Mouse (Mus musculus) CD8-positive naive resting alpha-beta T cell, adult 2 months (primary cell): ENCODE measurements around the gene Snupn.
A peak's percentile ranks its signal among the peaks of the same experiment; 100 is the strongest.
"Not testable (repeated sequence)": the region's sequence is repeated elsewhere in the genome, so short reads cannot be mapped to it uniquely, and the experiment has no call there.

Source experiments
- DNase-seq, 2 experiments: peaks; one replicate each; pipeline ENCODE4 v3.0.0; 2022; ENCODE audit warnings: low read depth in 2 of 2, low spot score in 2 of 2

The Snupn gene

DNA sequence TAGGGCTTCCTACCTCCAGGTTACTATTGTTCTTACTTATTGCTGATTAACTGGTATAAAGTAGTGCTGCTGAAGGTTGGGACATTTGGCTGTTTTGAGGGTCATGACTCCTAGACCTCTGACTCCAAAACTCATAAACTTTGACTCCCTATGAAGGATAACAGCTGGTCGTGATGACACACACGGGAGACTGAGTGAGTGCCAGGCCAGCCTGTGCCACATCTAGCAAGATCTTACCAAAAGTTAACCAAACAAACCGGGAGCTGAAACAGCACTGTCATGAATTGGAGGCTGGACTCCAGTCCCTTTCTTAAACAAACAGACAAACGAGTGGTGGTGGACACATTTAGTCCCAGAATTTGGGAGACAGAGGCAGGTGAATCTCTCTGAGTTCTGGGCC, 21.2 kb upstream of the Snupn start:
- no peak for DNase-seq

GRCm38 (mm10) chr9:56930556-56930955, 20.1 kb upstream of the Snupn start:
- no peak for DNase-seq

GRCm38 (mm10) chr9:56936861-56937222, 13.8 kb upstream of the Snupn start:
- DNase-seq = no peak

DNA sequence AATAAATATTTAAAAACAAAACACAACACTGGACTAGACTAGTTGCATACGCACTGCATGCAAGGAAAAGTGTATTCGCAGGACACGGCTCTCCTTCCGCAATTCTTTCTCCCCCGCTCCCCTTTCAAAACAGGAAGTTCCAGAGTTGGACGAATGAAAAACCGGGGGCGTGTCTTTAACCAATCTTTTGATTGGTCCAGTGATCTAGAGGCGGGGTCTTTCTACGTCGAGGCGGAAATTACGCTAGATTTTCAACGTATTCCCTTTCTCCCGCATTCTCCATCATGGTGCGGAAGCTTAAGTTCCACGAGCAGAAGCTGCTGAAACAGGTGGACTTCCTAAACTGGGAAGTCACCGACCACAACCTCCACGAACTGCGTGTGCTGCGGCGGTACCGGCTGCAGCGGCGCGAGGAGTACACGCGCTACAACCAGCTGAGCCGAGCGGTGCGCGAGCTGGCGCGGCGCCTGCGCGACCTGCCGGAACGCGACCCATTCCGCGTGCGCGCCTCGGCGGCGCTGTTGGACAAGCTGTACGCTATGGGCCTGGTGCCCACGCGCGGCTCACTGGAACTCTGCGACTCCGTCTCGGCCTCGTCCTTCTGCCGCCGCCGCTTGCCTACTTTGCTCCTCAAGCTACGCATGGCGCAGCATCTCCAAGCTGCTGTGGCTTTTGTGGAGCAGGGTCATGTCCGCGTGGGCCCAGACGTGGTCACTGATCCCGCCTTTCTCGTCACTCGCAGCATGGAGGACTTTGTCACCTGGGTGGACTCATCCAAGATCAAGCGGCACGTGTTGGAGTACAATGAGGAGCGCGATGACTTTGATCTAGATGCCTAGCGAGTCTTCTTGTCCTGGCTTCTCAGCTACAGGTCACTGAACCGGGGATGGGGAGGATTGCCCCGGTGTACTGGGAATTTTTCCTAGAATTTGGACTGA, 13.2 kb upstream of the Snupn start, which contains the start of gene Imp3:
Gene Imp3, plus strand, starts transcription at position 253 of the 938 bp plus-strand sequence.
- DNase-seq = peak; percentile 82 to 89

- DNase-seq = no peak
Measured at GRCm38 (mm10) chr9:56938374-56938773, 12.3 kb upstream of the Snupn start.

DNA sequence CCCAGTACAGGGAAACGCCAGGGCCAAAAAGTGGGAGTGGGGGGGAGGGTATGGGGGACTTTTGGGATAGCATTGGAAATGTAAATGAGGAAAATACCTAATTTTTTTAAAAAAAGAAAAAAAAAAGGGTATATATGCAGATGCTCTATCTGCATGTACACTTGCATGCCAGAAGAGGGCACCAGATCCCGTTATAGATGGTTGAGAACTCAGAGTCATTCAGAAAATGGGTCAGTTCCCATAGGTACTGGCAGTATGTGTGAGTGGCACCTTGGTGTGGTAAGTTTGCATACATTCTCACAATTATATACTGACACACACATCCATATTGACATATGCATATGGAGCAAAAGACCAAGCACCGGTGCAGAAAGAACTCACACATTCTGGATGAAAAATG, 3.2 kb upstream of the Snupn start:
- DNase-seq = peak; percentile 42 to 61

- not testable (repeated sequence) for DNase-seq
Measured at GRCm38 (mm10) chr9:56948699-56949098, 2.0 kb upstream of the Snupn start.

DNA sequence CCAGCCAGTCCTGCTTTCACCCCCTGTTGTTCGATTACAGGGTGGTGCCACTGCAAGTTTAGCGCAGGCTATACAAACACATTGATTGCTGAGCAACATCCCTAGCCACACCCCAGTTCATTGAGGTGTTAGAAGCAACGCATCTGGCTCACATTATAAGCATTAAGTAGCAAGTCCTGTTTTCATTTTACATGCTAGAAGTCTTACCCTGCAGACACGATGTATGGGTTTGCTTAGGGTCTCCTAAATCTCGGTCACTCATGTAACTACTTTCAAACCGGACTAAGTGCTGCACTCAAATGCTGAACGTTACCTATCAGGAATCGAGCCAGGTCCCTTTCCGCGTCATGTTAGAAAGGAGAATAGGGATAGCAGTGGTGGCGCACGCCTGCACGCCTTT, 911 bp upstream of the Snupn start:
- DNase-seq = no peak

DNA sequence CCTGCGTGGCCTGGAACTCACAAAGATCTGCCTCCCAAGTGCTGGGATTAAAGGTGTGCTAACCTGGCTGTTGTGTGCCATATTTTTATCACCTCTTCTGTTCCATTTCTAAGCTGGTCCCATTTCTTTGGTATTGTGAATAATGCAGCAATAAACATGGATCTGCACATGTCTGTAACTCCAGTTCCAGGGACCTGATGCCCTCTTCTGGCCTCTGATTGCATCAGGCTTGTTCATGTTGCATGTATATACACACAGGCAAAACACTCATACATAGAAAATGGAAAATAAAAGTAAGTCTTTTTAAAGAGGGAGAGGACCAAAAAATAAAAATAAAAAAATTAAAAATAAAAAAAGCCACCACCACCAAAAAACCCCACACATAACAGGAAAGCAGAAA, 2.9 kb downstream of the Snupn start:
- DNase-seq = no peak

DNA sequence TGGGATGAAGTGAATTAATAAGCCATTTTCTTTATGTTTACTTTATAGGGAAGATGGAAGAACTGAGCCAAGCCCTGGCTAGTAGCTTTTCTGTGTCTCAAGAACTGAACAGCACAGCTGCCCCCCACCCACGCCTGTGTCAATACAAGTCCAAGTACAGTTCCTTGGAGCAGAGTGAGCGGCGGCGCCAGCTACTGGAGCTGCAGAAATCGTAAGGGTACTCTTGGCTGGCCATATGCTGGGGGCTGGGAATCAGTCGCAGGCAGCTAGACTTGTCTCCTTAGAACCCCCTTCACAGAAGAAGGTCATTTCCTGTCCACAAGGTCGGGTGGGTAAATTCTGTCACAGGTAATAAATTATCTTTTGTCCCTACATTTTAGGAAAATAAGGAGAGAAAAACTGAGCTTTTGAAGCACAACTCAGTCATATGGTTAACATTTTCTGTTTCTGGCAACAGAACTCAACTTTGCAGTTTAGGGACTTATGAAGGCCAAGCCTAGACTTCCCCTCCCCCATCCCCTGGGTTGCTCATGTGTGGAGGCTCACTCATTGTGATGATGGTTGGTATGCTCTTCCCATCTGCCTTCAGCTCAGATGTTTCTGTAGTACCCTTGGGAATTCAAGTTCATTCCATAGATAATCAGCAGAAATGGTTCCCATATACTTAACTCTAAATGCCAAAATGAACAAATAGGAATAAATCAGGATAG, 6.4 kb downstream of the Snupn start:
- DNase-seq = no peak

DNA sequence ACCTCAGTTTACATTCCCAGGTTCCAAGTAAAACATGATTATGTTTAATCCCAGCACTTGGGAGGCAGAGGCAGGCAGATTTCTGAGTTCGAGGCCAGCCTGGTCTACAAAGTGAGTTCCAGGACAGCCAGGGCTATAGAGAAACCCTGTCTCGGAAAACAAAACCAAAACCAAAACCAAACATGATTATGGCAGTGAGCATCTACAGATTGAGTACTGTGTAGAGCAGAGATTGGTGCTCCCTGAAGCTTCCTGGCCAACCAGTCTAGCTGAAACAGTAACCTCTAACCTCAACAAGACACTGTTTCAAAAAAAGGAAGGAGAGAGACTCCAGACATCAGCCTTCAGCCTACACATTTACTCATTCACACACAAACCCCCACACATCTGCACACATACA, 8.0 kb downstream of the Snupn start:
- no peak for DNase-seq

- no peak for DNase-seq
Measured at GRCm38 (mm10) chr9:56961591-56961990, 10.9 kb downstream of the Snupn start.

GRCm38 (mm10) chr9:56970158-56970557, 19.5 kb downstream of the Snupn start:
- no peak for DNase-seq

DNA sequence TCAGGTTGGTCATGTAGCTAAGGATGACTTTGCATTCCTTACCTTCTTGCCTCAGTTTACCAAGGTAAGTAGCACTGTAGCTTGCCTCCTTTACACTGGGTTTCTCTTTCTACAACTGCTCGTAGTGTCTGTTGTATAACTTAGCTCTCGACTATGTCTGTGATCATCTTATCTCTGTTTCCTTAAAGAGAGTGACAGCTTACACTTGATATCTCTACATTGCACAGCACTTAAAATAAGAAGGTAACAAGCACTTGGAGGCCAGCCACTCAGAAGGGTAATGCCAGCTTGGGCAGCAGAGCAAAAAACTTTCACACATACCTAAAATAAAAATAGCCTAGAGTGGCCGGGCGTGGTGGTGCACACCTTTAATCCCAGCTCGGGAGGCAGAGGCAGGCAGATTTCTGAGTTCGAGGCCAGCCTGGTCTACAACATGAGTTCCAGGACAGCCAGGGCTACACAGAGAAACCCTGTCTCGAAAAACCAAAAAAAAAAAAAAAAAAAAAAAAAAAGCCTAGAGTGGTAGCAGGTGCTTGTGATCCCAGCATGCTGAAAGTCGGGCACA, 23.4 kb downstream of the Snupn start:
- DNase-seq = no peak

DNA sequence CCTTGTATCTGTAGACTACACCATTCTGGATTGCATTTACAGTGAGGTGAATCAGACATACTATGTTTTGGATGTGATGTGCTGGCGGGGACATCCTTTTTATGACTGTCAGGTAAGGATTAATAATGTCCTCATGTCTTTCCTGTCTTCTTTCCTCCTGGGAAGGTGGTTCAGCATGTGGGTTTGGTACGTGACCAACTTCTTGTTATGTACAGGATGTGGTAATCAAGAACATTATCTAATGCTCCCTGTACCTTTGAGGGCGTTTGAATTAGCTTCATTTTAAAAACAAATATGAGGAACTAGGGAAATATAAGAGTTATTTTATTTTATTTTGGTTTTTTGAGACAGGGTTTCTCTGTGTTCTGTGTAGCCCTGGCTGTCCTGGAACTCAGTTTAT, 24.5 kb downstream of the Snupn start:
- no peak for DNase-seq

DNA sequence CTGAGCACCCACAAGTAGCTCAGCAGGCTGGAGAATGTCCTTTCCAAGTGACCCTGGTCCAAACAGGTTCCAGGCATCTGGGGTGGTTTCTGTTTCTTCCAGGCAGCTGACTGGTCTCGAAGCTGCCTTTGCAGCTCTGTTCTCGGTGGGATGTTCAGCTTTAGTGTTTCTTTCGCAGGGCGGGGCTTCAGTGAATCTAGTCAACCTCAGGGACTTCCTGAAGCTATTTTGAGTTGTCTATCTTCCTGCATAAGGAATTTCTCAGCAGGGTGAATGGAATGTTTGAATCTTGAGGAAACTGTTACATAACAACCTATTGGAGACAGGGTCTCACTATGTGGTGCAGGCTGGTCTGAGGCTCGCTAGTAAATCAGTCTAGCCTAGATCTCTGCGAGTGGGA, 29.5 kb downstream of the Snupn start:
- DNase-seq = no peak

DNA sequence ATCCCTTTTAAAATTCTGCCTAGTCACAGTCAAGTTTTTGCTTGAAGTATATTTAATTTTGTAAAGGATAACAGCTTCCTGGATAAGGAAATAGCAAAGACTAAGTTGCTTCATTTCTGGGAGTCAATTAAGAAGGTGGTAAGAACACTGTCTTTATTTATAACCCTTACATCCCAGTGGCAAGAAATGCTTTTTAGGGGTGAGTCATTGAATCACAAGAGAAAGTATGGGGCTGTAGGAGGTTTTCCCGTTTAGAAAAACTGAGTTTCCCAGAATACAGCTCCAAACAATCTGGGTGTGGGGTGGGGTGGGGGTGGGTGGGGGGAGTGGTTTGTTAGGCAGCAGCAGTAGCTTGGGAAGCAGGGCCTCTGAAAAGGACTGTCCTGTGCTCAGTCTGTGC, 30.8 kb downstream of the Snupn start:
- DNase-seq = no peak

DNA sequence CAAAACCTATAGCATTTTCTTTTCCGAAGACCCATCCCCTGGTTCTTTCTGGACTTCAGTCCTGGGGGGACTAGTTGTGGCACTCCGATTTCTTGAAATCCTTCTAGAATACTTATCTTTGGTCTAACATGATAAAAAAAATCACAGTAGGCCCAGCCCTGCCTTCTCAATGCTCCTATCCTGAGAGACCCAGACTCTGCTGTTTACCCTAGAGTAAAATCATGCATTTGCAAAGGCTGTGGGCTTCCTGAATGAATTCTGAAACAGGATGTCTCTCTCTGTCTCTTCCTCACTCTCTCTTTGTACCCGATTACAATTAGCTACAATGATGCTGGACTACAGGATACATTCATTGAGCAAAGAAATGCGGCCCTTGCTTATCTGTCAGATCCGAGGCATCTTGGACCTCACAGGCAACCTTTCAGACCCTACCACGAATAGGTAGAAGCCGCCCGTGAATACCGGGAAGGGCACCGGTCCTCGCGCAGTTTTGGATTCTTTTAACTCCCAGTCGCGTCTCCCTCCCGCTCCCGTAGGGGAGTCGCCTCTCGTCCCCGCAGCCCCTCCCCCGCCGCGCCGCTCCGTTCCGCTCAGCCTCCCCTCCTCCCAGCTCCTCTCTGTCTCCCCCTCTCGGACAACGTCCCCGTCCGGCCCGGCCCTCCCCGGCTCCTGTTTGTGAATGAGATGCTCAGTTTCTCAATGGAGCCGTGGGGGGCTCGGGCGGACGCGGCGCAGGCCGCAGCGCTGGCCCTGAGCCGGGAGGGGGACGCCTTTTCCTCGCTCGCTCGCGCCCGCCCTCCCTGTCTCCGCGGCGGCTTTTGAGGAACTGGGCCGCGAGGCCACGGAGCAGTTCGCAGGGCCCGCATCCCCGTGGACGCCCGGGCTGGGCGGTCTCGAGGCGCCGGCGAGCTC, 43.9 kb downstream of the Snupn start, which contains the start of gene Ptpn9:
Gene Ptpn9, plus strand, starts transcription at position 638 of the 912 bp plus-strand sequence.
- peak in 1 of 2 experiments; percentile 55 for DNase-seq

DNA sequence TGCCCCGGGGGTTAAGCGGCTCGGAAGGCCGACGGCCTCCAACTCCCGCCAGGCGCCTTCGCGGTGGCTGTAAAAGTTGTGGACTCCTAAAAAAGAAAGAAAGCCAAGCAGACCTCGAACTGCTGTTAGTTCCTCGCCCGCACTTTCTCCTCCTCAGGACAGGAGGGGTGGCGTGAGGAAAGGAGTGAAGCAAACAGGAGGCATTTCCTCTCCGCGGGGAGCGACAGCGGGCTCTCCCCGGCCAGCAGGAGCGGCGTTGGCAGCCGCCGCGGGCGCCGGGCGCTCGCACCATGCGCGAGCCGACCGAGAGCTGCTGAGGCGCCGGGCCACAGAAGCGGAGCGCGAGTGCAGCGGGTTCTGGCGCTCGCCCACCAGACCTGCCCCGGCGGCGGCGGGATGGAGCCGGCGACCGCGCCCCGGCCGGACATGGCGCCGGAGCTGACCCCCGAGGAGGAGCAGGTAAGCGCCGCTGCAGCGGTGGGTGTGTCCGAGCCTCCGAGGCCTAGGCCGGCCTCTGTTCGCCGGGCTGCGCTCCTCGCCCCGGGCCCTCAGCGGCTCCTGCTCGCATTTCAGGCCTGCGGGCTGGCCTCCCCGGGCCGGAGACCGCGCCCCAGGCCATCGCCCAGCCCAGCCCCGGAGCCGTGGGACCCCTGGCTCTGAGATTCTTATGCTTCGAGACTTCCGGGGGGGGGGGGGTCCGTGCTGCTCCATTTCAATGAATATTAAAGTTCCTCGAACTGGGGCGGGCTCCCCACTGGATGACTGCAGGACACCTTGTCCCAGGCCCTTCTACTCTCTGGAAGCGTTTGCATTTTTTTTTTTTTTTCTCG, 44.7 kb downstream of the Snupn start:
- DNase-seq = peak; percentile 33 to 42

- no peak for DNase-seq
Measured at GRCm38 (mm10) chr9:56996028-56996346, 45.3 kb downstream of the Snupn start.
